Mouse (Mus musculus): ENCODE measurements around the gene Cyp17a1. TPM values are rescaled to one million over a fixed set of nuclear protein-coding genes. Genes with fewer than 3 reads are reported as not detected.

Cyp17a1 gene
- not detected for polyA plus RNA-seq (2017; shearing (Covaris generic))

DNA sequence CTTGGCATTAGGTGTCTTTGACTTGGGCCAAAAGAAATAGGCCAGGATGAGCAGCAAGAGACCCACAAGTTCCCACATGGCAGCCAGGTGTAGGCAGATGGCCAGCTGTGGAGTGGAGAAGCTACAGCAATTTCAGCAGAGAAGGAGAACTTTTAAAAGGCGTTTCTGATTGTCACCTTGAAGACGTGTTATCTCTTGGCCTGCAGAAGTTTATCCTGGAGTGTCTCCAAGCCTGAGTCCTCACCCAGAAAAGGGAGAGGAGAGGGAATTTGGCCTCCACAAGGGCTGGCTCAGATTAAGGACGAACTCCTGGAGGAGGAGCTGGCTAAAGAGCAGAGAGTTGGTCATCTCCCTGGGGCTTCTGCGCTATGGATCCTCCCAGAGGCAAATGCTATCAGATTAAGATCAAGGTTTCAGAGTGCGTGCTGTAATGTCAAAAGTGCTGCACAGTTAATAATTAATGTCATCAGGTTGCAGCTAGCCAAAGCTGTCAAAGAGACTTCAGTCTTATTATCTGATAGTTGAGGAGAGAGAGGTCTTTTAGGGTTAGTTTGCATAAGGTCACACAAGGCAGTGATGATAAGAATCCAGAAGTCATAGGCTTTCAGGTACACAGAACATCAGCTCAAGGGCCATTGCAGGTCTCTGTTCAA is at the start of gene Cyp17a1:
TSS of gene Cyp17a1 (minus strand) at position 407 of the 653 bp plus-strand sequence.
- no peak for ATAC-seq

DNA sequence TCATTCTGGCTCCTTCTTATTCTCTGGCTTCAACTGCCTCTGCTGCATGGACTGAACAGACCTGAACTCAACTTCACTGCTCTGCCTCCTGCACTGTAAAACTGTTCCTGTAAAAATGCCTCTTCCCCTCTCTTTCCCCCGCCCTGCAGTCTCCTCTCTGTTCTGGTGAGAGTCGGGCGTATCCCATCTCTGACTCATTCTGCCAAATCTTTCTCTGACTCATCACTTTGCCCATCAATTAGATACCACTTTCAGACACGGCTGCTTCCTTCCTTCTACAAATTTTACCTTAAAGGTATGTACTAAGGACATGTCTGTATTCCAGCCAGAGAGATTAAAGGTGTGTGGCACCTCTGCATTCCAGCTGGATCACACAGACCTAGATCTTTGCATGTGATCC is 45.2 kb upstream of the Cyp17a1 start:
- no peak for ATAC-seq

DNA sequence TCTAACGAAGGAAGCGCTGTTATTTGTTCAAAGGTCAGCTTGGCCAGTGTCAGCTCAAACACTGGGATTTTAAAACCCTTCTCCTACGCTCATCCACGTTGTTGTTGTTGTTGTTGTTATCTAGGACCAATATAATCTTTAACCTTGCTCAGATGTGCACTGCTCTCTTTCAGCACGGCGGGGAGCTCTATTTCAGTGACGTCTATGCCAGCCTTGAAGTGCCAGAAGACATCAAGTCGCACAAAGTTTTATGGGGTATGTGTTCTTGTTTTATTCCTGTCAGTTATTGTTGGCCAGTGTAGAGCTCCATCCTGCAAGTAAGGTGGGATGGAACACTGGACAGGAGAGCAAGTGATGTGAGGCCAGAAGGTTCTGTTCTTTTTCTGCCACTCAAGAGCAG is 42.0 kb upstream of the Cyp17a1 start:
- ATAC-seq = no peak

DNA sequence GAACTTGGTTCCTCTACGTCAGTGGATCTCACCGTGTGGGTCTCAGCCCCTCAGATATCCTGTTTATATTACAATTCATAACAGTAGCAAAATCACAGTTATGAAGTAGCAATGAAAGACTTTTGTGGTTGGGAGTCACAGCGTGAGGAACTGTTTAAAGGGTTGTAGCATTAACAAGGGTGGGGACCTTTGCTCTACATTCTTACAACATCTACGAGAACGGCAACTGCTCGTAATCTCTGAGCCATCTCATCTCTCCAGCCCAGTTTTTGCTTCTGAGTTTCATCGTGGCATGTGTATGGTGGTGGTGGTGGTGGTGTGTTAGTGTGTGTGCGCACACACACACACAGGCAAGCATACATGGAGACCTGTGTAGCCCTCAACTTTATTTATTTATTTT is 41.3 kb upstream of the Cyp17a1 start:
- no peak for ATAC-seq

DNA sequence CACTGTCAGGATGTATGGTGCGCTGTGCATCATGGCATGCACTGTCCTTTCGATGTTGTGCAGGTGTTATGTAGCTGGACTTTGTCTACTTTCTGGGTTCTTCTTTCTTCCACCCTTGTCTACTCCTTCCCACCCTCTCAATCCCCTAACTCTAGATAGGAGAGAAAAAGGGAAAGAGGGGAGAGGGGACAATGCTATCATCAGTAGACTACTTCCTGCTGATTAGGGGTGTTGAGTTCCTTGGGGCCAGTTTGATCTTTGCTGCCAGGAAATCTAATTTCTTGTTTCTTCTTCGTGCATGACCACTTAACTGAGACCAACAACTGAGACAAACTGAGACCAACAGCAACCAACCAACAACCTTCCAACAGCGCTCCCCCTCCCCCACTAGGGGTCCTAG is 37.6 kb upstream of the Cyp17a1 start:
- no peak for ATAC-seq

DNA sequence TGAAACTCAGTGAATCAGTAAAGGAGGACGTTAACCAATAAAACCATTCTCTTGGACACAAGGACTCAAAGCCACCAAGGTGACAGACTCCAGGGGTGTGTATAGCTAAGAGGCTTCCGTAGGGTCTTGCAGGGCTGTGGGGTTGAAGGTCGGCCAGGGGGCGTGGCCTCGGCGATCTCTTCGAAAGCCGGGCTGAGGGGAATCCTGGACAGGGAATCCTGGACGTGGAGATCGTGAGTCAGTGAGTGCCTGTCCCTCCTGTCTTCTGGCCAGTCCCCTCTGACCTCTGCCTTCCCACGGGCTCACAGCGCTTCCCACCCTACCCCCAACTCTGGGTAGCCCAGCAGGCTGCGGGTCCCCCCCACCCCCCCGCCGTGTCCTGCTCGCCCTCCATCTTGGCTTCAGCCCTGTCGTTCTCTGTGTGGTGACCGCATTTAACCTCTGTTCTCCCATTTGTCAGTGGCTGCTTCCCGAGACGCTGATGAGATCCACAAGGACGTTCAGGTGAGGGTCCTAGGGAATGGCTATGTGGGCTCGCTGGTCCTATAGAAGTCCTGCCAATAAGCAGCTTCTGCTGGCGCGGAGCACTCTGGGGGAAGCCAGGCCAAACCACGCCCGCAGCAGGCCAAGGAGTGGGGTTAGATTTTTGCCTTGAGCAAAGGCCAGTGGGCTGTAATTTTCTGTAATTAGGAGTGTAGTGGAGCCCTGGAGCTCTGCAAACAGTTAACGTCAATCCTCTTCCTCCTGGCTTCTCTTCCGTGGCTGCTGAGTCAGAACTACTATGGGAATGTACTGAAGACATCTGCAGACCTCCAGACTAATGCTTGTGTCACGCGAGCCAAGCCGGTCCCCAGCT is 34.6 kb upstream of the Cyp17a1 start, which contains the start of gene As3mt:
TSS of gene As3mt (plus strand) at position 163 of the 856 bp plus-strand sequence.
- peak; percentile 37 for ATAC-seq

DNA sequence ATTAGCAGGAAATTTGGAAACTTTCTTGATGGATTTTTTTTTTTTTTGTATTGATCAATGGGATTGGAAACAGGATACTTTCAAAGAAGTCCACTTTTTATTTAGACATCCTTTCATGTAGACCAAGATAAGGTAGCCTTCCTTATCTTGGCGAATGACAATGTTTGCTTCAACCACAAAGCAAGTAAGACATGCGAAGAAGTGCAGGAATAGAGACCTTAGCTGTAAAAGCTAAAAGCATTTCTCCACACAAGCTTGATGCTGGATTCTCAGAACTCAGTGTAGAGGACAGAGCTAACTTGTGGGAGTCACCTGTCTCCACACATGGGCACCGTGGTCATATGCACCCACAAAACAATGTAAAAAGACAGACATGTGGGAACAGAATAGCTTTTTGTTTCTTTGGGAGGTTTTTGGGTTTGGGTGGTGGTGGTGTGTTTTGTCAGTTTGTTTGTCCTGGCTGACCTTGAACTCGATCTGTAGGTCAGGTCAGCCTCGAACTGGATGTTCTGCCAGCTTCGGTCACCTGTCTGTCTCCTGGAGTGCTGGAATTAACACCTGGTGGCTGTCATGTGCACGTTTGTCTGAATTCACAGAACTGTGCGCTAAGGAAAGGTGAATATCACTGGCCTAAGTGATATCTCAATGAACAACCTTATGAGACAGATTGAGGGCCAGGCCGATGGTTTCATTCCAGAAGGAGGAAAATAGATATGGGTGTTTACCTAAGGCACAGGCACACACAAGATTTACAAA is 33.7 kb upstream of the Cyp17a1 start:
- no peak for ATAC-seq

DNA sequence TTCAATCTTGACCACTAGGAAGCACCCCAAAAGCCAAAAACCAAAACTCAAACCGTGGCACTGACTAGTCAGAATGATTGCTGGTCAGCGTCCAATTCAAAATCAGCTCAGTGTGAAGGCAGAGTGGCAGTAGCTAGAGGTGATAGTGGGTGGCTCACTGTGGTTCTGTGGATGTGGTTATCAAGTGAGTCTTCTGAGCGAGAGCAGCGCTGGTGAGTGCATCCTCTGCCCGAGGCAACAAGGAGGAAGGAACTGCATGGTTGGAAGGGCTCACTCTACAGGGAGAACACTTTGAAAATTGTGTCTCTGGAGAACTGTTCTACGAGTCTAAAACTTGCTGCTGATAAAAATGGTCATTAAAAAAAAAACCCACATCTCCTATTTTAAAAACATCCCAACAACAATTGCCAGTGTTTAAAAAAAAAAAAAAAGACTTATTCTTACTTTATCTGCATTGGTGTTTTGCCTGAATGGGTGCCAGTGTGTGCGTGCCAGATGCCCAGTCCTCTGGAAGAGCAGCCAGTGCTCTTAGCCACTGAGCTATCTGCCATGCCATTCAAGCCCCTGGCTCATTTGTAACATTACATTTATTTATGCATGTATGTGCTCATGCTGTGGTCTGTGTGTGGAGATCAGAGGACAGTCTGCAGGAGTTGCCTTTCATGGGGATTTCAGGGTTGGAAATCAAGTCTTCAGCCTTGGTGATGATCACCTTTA is 33.0 kb upstream of the Cyp17a1 start:
- ATAC-seq = no peak

DNA sequence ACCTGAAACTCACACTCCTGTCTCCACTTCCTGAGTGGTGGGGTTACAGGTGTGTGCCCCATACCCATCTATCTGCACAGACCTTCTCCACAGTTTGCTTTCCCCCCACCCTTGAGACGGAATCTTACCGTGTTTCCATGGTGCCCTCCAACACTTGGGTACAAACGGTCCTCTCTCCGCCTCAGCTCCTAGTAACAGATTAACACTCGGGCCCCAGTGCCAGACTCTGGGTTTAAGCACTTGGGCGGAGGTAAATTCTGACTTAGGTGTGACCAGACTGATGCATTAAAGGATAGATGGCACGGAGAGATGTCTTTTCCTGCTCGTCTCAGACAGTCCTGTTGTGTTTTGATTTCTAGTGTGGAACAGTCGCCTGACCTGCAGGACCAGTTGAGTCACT is 28.2 kb upstream of the Cyp17a1 start:
- ATAC-seq = no peak

DNA sequence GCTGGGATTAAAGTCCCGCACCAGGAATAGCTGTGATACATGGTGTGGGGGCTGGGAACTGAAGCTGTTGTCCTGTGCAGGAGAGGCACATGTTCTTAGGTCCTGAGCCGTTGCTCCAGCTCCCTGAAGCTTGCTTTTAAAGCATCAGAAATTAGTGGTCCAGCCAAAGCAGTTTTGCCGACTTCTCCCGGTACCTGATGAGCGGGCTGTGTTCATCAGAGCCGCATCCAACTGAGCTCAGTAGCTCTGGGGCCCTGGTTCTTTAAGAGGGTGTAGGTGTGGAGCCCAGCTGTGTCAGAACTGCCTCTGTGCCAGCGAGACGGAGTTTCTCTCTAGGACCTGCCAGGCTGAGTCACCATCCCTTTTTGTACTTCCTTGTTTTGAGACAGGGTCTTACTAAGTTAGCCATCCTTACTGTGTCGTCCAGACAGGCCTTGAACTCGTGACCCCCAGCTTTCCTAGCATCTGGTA is 26.1 kb upstream of the Cyp17a1 start:
- no peak for ATAC-seq

DNA sequence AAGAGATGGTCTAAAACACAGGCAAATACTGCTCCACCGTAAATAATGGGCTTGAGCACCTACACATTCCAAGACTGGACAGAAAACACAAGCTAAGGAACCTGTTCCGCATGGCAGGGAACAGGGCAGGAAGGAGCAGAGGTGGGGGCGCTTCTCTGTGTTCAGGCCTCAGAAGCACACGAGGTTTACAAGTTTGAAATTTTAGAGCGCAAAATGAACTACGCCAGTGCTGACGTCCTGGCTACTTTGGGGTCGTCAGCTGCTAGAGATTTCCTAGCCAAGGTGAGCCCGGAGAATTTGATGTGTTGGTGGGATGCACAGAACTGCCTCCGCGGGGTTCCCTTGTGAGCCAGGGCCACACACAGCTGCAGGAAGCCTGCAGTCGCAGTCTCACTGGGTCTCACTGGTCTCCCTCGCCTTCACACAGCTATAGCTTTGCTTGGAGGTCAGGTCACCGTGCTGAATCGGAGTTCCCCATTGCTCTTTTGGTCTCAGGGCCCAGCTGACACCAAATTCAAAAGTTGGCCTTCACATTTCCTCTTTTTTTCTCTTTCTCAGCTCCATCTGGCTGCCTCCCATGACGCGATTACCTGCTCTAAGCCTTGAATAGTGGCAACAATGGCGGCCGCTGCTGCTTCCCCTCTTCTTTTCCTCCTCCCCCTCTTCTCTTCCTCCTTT is 25.0 kb upstream of the Cyp17a1 start:
- ATAC-seq = no peak

DNA sequence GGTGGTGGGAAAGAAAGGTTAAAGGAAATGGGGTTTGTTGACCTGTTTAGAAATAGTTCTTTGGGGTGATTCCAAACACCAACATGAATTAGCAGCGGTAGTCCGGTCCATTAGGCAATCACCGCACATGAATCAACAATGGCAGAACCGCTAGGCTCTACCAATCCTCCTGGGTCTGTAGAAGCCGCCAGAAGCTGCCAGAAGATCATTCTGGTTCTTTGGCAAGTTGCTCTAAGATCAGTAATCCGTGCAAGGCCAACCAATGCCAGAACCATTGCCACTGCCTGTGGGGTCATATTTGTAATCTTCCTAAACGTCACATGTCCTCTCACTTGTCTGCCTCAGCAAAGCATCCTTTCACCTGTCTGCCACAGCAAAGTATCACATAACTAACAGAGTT is 24.0 kb upstream of the Cyp17a1 start:
- ATAC-seq = no peak

DNA sequence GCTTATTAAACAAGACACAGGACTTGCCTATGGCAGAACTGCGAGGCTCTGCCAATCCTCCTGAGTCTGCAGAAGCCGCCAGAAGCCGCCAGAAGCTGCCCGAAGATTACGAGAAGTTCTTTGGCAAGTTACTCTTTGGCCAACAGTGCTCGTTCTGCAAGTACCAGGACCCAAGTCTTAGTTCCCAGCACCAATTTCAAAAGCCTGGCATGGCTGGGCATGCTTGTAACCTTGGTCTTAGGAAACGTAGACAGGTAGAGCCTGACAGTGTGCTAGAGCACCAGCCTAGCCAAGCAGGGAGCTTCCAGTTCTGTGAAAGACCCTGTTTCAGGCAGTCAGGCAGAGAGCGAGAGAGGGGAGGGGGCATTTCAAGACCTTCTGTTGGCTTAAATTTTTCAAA is 23.5 kb upstream of the Cyp17a1 start:
- ATAC-seq = no peak

DNA sequence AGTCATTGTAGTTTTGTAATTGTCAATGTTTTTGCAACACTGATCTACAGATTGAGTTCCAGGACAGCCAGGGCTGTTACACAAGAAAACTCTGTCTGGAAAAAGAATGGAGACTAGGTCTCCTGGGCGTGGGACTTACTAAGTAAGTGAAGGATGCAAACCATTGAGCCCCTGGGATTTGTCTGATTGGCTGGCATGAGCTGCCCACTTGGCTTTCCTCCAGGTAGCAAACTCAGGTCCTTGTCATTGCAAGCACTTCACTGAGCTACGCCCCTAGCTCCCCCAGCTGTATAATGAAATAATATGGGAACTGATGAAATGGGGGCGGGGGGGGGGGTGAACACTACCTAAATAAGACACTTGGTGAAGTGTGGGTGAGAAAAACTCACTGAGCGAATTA is 20.2 kb upstream of the Cyp17a1 start:
- ATAC-seq = no peak

DNA sequence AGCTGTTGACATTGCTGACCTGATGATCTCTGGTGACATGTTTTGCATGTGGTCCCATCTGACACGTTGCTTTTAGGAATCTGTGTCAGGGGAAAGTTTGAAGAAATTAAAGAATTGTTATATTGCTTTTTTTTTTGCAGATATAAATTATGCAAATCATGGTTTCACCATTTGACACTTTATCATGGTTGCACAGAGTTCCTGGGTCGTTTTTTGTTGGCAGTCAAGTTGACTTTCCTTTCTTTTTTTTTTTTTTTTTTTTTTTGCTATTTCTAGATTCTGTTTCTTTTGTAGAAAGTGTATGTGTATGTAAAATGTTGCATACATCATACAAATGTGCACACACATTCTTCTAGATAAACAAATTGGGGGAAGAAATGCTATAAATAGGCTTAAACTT is 18.1 kb upstream of the Cyp17a1 start:
- ATAC-seq = no peak

DNA sequence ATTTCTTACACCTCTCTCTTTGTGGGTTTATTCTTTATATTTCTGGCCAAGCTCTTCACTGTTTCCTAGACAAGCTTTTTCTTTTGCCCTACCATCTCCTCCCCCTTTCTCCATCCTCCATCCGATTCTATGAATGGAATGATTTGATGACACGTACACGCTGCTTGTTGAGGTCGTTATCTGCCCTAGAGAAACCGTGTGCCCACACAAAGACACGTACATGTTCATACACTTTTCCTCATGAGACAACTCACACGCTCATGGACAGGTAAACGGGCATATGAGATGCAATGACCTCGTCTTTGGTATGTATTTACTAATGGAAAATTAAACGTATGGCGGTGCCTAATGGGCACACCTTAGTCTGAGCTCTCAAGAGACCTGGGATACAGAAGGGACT is 17.4 kb upstream of the Cyp17a1 start:
- ATAC-seq = no peak

DNA sequence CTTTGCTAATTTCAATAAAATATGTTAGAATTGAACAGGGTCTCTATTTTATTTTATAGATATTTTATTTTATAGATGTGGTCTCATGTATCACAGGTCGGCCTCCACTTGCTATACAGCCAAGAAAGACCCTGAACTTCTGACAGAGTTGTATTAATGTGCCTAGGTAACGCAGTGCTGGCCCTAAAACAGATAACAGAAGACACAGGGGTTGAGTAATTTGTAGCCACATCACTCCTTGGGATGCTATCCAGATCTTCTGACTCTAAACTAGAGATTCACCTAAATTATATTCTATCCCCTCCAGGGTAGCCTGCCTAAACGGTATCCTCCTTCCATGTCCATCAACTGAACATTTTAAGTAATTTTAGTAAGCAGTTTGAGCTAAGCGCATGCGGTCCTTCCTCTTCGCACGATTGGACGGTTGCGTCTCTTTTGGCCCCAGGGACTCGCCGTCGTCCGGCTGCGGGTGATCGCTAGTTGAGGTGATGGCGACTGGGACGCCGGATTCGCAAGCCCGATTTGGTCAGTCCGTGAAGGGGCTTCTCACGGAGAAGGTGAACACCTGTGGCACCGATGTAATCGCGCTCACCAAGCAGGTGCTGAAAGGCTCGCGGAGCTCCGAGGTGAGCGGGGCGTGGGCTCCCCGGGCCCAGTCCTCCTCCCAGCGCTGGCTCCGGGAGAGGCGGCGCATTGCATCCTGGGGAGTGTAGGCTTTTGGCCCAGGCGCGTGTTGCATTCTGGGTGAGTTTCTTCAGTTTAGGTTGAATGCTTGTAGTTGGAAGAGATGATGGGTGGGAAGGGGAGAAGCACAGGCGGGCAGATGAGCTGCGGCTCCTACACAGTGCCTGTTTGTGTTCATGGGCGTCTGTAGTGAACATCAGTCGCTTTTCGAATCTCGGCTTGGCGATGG is 16.7 kb upstream of the Cyp17a1 start, which contains the start of gene Borcs7:
TSS of gene Borcs7 (plus strand) at position 447 of the 913 bp plus-strand sequence.
- ATAC-seq = peak; percentile 99

DNA sequence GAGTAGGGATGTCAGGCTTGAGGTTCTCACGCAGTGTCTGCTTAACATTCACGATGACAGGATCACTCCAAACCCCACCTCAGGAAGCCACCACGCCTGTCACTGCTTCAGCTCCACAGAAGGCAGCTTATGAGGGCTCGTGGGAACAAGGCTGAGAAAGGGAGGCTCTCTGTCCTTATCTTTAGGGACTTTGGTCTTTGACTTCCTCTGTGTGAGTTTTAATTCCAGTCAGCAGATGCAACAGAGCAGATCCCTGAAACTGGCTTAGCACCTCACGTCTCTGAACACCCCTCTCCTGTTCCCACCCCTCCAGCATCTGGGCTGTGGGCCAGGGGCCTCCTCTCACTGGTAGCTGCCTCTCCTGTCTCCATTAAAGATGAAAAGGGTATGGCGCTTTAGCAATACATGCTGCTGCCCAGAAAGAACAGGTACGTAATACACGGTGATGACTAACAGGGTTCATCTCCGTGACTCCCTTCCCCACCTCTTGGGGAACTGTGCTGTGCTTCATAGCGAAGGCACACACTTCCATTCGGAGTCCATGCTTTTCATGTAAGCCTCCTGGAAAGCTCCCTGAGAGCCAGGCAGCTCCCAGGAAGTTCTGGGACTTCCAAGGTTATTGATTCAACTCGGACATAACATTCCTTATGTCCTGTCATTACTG is 6.9 kb upstream of the Cyp17a1 start:
- no peak for ATAC-seq

DNA sequence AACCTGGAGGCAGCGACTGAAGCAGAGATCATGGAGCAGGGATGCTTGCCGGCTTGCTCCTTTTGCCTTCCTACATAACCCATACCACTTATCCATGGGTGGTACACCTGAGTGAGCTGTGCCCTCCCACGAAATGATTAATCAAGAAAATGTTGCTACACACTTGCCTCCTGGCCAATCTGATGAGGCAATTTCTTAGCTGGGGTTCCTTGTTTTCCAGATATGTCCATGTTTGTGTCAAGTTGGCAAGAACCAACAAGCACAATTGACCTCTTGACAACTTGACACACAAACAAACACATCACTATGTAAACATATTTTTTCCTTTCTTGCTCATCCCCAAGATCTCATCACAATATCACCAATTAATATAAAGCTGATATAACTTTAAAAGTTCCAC is 2.7 kb upstream of the Cyp17a1 start:
- ATAC-seq = no peak

DNA sequence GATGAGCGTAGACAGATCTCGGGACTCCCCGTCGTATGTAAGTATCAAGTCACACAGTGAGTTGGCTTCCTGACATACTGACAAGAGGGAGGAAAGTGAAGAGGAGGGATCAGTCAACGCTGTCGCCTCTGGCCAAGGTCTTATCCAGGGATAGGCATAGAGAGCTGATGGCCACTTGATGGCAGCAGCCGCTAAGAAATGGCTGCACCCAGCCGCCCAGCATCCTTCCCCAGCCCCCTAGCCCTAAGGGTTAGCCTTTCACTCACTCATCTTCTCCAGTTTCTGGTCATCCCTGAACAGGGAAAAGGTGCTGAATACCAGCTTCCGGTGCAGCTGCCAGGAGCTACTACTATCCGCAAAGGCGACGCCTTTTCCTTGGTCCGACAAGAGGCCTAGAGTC is 2.3 kb downstream of the Cyp17a1 start:
- no peak for ATAC-seq
